In the genomic region with DNA sequence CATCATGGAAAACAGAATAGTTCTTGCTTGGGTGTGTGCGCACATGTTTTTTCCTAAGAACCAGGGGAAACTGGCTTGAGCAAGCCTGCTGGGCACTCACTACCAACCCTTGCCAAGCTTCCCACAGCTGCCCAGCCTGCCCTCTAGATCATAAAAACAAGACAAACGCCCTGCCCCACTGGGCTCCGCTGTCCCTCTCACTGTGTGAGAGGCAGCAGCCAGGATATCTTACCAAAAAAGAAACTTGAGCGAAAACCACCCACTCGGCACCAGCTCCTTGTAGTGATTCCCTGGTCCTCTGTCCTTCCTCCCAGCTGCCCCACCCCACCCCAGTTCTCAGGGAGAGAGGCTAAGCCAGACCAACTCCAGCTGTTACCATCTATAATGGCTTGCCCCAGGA, we compare ENCODE assay signal across 10 mouse cellular contexts. TPM values are rescaled to one million over a fixed set of nuclear protein-coding genes. Genes with fewer than 3 reads are reported as not detected.
DNase-seq lines count a peak whose midpoint lies in the region; ATAC-seq lines count a peak whose summit lies in the region.
"Had no signal": no experiment of that assay in that cellular context is flagged by ENCODE, and none has a peak within 500 bp of the region (broad histone marks: within the 10 kb centered on the region; RNA-seq: fewer than 3 reads in every experiment).

No protein-coding gene starts in this region.

- 71% methylated on average over 5 of the region's 5 CpGs for WGBS in midbrain, embryonic 11.5 days
- 79% methylated on average over 5 of the region's 5 CpGs for WGBS in midbrain, embryonic 13.5 days
- WGBS in limb, embryonic 15.5 days: 61% methylated on average over 5 of the region's 5 CpGs

- H3K27ac ChIP-seq in midbrain, embryonic 11.5 days (ENCODE audit: low read depth, low read length): no peak overlapping the region
- H3K27ac ChIP-seq in midbrain, embryonic 13.5 days: no peak overlapping the region
- H3K27ac ChIP-seq in limb, embryonic 15.5 days: peak overlapping the region; percentile 74; the same call in 1 of the 2 replicates
- H3K27ac ChIP-seq: hindbrain, embryonic 12.5 days had no signal

- H3K9ac ChIP-seq in midbrain, embryonic 11.5 days (ENCODE audit: low read length): no peak overlapping the region
- H3K9ac ChIP-seq in midbrain, embryonic 13.5 days (replicated peaks): no peak overlapping the region
- H3K9ac ChIP-seq in limb, embryonic 15.5 days: no peak overlapping the region
- H3K9ac ChIP-seq: embryonic facial prominence, embryonic 12.5 days; hindbrain, embryonic 12.5 days had no signal

- H3K4me3 ChIP-seq in midbrain, embryonic 11.5 days (ENCODE audit: low read depth, low read length): no peak overlapping the region
- H3K4me3 ChIP-seq in midbrain, embryonic 13.5 days (replicated peaks): no peak overlapping the region
- no peak overlapping the region for H3K4me3 ChIP-seq in limb, embryonic 15.5 days
- H3K4me3 ChIP-seq: embryonic facial prominence, embryonic 12.5 days; hindbrain, embryonic 12.5 days had no signal

- ATAC-seq in midbrain, embryonic 11.5 days (ENCODE audit: low FRiP score): no peak
- no peak for ATAC-seq in midbrain, embryonic 13.5 days
- no peak for ATAC-seq in limb, embryonic 15.5 days (ENCODE audit: insufficient number of reproducible peaks, low FRiP score, low TSS enrichment, low read depth)

- H3K36me3 ChIP-seq in midbrain, embryonic 11.5 days (ENCODE audit: control insufficient read depth, insufficient read depth, low read length): no peaks in the 10 kb centered on the region
- H3K36me3 ChIP-seq in midbrain, embryonic 13.5 days: peaks cover 23% of the 10 kb centered on the region
- H3K36me3 ChIP-seq in limb, embryonic 15.5 days: peaks cover 8% of the 10 kb centered on the region; the same call in 1 of the 2 replicates
- H3K36me3 ChIP-seq: embryonic facial prominence, embryonic 12.5 days had no signal

- H3K9me3 ChIP-seq in midbrain, embryonic 11.5 days (ENCODE audit: control insufficient read depth, low read length): no peaks in the 10 kb centered on the region
- no peaks in the 10 kb centered on the region for H3K9me3 ChIP-seq in midbrain, embryonic 13.5 days
- H3K9me3 ChIP-seq in limb, embryonic 15.5 days: no peaks in the 10 kb centered on the region
- H3K9me3 ChIP-seq: embryonic facial prominence, embryonic 12.5 days; hindbrain, embryonic 12.5 days had no signal

- no peak overlapping the region for H3K4me2 ChIP-seq in midbrain, embryonic 11.5 days
- H3K4me2 ChIP-seq in midbrain, embryonic 13.5 days (replicated peaks): no peak overlapping the region
- H3K4me2 ChIP-seq in limb, embryonic 15.5 days: no peak overlapping the region
- H3K4me2 ChIP-seq: embryonic facial prominence, embryonic 12.5 days; hindbrain, embryonic 12.5 days had no signal

- no peaks in the 10 kb centered on the region for H3K4me1 ChIP-seq in midbrain, embryonic 11.5 days (ENCODE audit: control insufficient read depth, insufficient read depth, low read length)
- H3K4me1 ChIP-seq in midbrain, embryonic 13.5 days (replicated peaks): 0 out of 2 replicates have a peak, but pooled peaks cover 9% of the 10 kb centered on the region
- peaks cover 44% of the 10 kb centered on the region for H3K4me1 ChIP-seq in limb, embryonic 15.5 days

- no peaks in the 10 kb centered on the region for H3K27me3 ChIP-seq in midbrain, embryonic 11.5 days (ENCODE audit: control insufficient read depth, insufficient read depth, low read length)
- no peaks in the 10 kb centered on the region for H3K27me3 ChIP-seq in midbrain, embryonic 13.5 days
- no peaks in the 10 kb centered on the region for H3K27me3 ChIP-seq in limb, embryonic 15.5 days
- H3K27me3 ChIP-seq: embryonic facial prominence, embryonic 12.5 days; hindbrain, embryonic 12.5 days had no signal

- peak; percentile 38 to 47 for DNase-seq in heart, adult 18-20 months
- no peak for DNase-seq in heart, adult 8-10 months (ENCODE audit: low spot score)
- DNase-seq in midbrain, embryonic 11.5 days (ENCODE audit: low spot score, missing footprints): peak; percentile 47
- peak; percentile 29 for DNase-seq in gastrocnemius, postnatal 25 days
- DNase-seq in thymus, postnatal 4 days: no peak
- no peak for DNase-seq in c-Kit-positive CD71-positive TER-119-positive erythroid progenitor cells, embryonic 14.5 days (ENCODE audit: low spot score)

RNA-seq across cellular contexts. Expression of gene Klhl3, which starts 48.1 kb away (rescaled TPM):
- 1 to 10 TPM; 2.7 to 3.5 TPM for total RNA-seq in heart, adult 18-20 months (2021)
- 1 to 10 TPM; 2.0 to 3.1 (median 2.4) TPM for total RNA-seq in heart, adult 8-10 months (2022)
- 2.6 and 3.2 TPM in 2 replicates for polyA plus RNA-seq in midbrain, embryonic 11.5 days (2014; fragmentation: Nextera tagmentation; extraction: Ambion mirVana)
- 8.9 and 9.6 TPM in 2 replicates for polyA plus RNA-seq in midbrain, embryonic 13.5 days (2015; fragmentation: Nextera tagmentation; extraction: Ambion mirVana)
- total RNA-seq in gastrocnemius, postnatal 25 days (2021): under 1 TPM; 0.41 to 0.88 TPM
- 2.8 and 3.7 TPM in 2 replicates for polyA plus RNA-seq in limb, embryonic 15.5 days (2015; fragmentation: Nextera tagmentation; extraction: Ambion mirVana)

Comparison
In these comparisons a context has a peak if more than half of its experiments do, and no peak if none do; other contexts are left out.
1. DNase-seq: peak in heart, adult 18-20 months (2 of 2), midbrain, embryonic 11.5 days (single experiment) and gastrocnemius, postnatal 25 days (single experiment); none in heart, adult 8-10 months (single experiment), thymus, postnatal 4 days (single experiment) and c-Kit-positive CD71-positive TER-119-positive erythroid progenitor cells, embryonic 14.5 days (single experiment).